Mouse (Mus musculus) hematopoietic stem cell, adult 5-6 weeks (primary cell): ENCODE data around the gene Taar7f. TPM values are rescaled to one million over a fixed set of nuclear protein-coding genes. Genes with fewer than 3 reads are reported as not detected.
A peak's percentile ranks its signal among the peaks of the same experiment; 100 is the strongest.
"Not testable (repeated sequence)": the region's sequence is repeated elsewhere in the genome, so short reads cannot be mapped to it uniquely, and the experiment has no call there.

Source experiments
- ATAC-seq, 2 experiments: fragments of 125-278 bp in 1 of 2; replicated peaks in 1 of 2; 2 replicates each; pipeline ENCODE4 v1.8.0; 2016 to 2017; ENCODE audit warnings: inconsistent platforms in 2 of 2, mild to moderate bottlenecking in 2 of 2, moderate number of reproducible peaks in 2 of 2, low read depth in 1 of 2, moderate TSS enrichment in 1 of 2; ENCODE audit not compliant: low FRiP score in 2 of 2, poor library complexity in 2 of 2, severe bottlenecking in 2 of 2, insufficient read depth in 1 of 2, low TSS enrichment in 1 of 2
- total RNA-seq: library from RNA; stranded (forward); fragments of 172-1452, 232-1000 nt; gene quantifications from 2 replicates; pipeline ENCODE4 v1.2.3, GENCODE M21; 2017

The Taar7f gene
- total RNA-seq = not detected in 2 replicates

GRCm38 (mm10) chr10:24049210-24049609 is at the start of gene Taar7f:
Taar7f (plus strand) TSS chr10:24049510.
- ATAC-seq = no peak

- ATAC-seq = no peak
Observed at GRCm38 (mm10) chr10:23999639-24000038, 49.7 kb upstream of the Taar7f start, which contains the start of gene Taar7b. Taar7b (plus strand) TSS chr10:23999939.

- ATAC-seq = no peak
Observed at GRCm38 (mm10) chr10:24006442-24006841, 42.9 kb upstream of the Taar7f start.

- no peak for ATAC-seq
Observed at GRCm38 (mm10) chr10:24007034-24007433, 42.3 kb upstream of the Taar7f start.

- no peak for ATAC-seq
Observed at GRCm38 (mm10) chr10:24008143-24008542, 41.2 kb upstream of the Taar7f start.

- no peak for ATAC-seq
Observed at GRCm38 (mm10) chr10:24026922-24027321, 22.4 kb upstream of the Taar7f start, which contains the start of gene Taar7d. Taar7d (plus strand) TSS chr10:24027222.

GRCm38 (mm10) chr10:24031347-24031746 is 18.0 kb upstream of the Taar7f start:
- ATAC-seq = no peak

- ATAC-seq = no peak
Observed at GRCm38 (mm10) chr10:24037314-24037713, 12.0 kb upstream of the Taar7f start, which contains the start of gene Taar7e. Taar7e (plus strand) TSS chr10:24037614.

- ATAC-seq = peak in 1 of 2 experiments; percentile 39; a peak in 1 of 4 replicates
Observed at GRCm38 (mm10) chr10:24040120-24040869, 9.0 kb upstream of the Taar7f start.

GRCm38 (mm10) chr10:24052039-24052438 is 2.7 kb downstream of the Taar7f start:
- ATAC-seq = no peak; a peak in 1 of 4 replicates

- peak; percentile 56 to 86 for ATAC-seq
Observed at GRCm38 (mm10) chr10:24058986-24059385, 9.7 kb downstream of the Taar7f start.

GRCm38 (mm10) chr10:24074751-24075150 is 25.4 kb downstream of the Taar7f start:
- ATAC-seq = not testable (repeated sequence)

- not testable (repeated sequence) for ATAC-seq
Observed at GRCm38 (mm10) chr10:24076200-24076599, 26.9 kb downstream of the Taar7f start, which contains the start of gene Taar8a. Taar8a (plus strand) TSS chr10:24076500.

GRCm38 (mm10) chr10:24080166-24080565 is 30.9 kb downstream of the Taar7f start:
- ATAC-seq = peak; percentile 66 to 73; a peak in 3 of 4 replicates

GRCm38 (mm10) chr10:24085936-24086335 is 36.6 kb downstream of the Taar7f start:
- ATAC-seq = no peak

GRCm38 (mm10) chr10:24086555-24086954 is 37.2 kb downstream of the Taar7f start:
- ATAC-seq = no peak

GRCm38 (mm10) chr10:24087168-24087567 is 37.9 kb downstream of the Taar7f start:
- ATAC-seq = no peak

- no peak for ATAC-seq
Observed at GRCm38 (mm10) chr10:24092194-24092593, 42.9 kb downstream of the Taar7f start, which contains the start of gene Taar8b. Taar8b (minus strand) TSS chr10:24092294.

- ATAC-seq = not testable (repeated sequence)
Observed at GRCm38 (mm10) chr10:24097010-24097409, 47.7 kb downstream of the Taar7f start.
